Mouse (Mus musculus) embryonic facial prominence, embryonic 12.5 days (tissue): ENCODE data around the gene Ppie. TPM values are rescaled to one million over a fixed set of nuclear protein-coding genes. Genes with fewer than 3 reads are reported as not detected.
A peak's percentile ranks its signal among the peaks of the same experiment; 100 is the strongest.

Source experiments
- ATAC-seq: fragments of 200-750 bp; cut with Nextera tagmentation; 2 replicates; pipeline ENCODE4 v1.8.0; 2017; ENCODE audit not compliant: insufficient number of reproducible peaks, insufficient read depth, low FRiP score, low TSS enrichment
- H3K27ac ChIP-seq: fragments of 300-500 bp; sonication (generic); 2 replicates; pipeline ENCODE4 v1.5.1; 2016; ENCODE audit warnings: mild to moderate bottlenecking
- H3K27me3 ChIP-seq: fragments of 300-500 bp; sonication (generic); 2 replicates; pipeline ENCODE4 v1.6.1; 2016; ENCODE audit warnings: mild to moderate bottlenecking, moderate library complexity
- H3K36me3 ChIP-seq: fragments of 300-500 bp; sonication (generic); 2 replicates; pipeline ENCODE4 v1.6.1; 2016; ENCODE audit warnings: mild to moderate bottlenecking
- H3K4me1 ChIP-seq: fragments of 300-500 bp; sonication (generic); 2 replicates; pipeline ENCODE4 v1.6.1; 2016
- H3K4me2 ChIP-seq: fragments of 300-500 bp; sonication (generic); replicated peaks from 2 replicates; pipeline ENCODE4 v1.6.1; 2016; ENCODE audit warnings: mild to moderate bottlenecking, moderate library complexity
- H3K4me3 ChIP-seq: fragments of 300-500 bp; sonication (generic); 2 replicates; pipeline ENCODE4 v1.5.1; 2016; ENCODE audit warnings: mild to moderate bottlenecking
- H3K9ac ChIP-seq: fragments of 300-500 bp; sonication (generic); 2 replicates; pipeline ENCODE4 v1.6.1; 2016; ENCODE audit warnings: mild to moderate bottlenecking, moderate library complexity
- H3K9me3 ChIP-seq: fragments of 300-500 bp; sonication (generic); 2 replicates; pipeline ENCODE4 v1.6.1; 2016; ENCODE audit warnings: mild to moderate bottlenecking, moderate library complexity
- WGBS: fragments of 180-500 bp; shearing (Covaris S2); methylation state at CpG from one replicate; pipeline ENCODE4 v1.1.7; 2016; 5-methylcytosine and 5-hydroxymethylcytosine counted together
- polyA plus RNA-seq: library from polyadenylated mRNA; unstranded; fragments of >200 nt; fragmentation: Nextera tagmentation; extraction: Ambion mirVana; gene quantifications from 2 replicates; pipeline ENCODE4 v1.2.1, GENCODE M21; 2016

The Ppie gene
- polyA plus RNA-seq, 1 experiment from 2014 or later = 108 TPM

- Histone ChIP-seq H3K9me3 (no peaks in the 10 kb centered on the region), H3K4me3 (no peak overlapping the region), H3K4me2 (no peak overlapping the region), H3K27ac (no peak overlapping the region), H3K4me1 (no peaks in the 10 kb centered on the region), H3K36me3 (no peaks in the 10 kb centered on the region), H3K9ac (no peak overlapping the region), H3K27me3 (no peaks in the 10 kb centered on the region)
- WGBS = 76% methylated on average over 2 of the region's 2 CpGs
- ATAC-seq = no peak
These were observed 54.5 kb downstream of the Ppie start for GRCm38 (mm10) chr4:123085290-123085689.

- H3K4me2 ChIP-seq = no peak overlapping the region
- H3K9me3 ChIP-seq = no peaks in the 10 kb centered on the region
- H3K27me3 ChIP-seq = no peaks in the 10 kb centered on the region
- no peaks in the 10 kb centered on the region for H3K4me1 ChIP-seq
- H3K36me3 ChIP-seq = no peaks in the 10 kb centered on the region
- ATAC-seq = no peak
- H3K27ac ChIP-seq = no peak overlapping the region
- no peak overlapping the region for H3K9ac ChIP-seq
- WGBS = 68% methylated on average over 13 of the region's 13 CpGs
- no peak overlapping the region for H3K4me3 ChIP-seq
These were observed 56.3 kb downstream of the Ppie start for GRCm38 (mm10) chr4:123083323-123083902.

GRCm38 (mm10) chr4:123082283-123083163 lies 57.2 kb downstream of the Ppie start:
- peak; percentile 36; the same call in 1 of the 2 replicates for ATAC-seq
- 70% methylated on average over 20 of the region's 20 CpGs for WGBS
- H3K4me2 ChIP-seq = no peak overlapping the region
- no peaks in the 10 kb centered on the region for H3K4me1 ChIP-seq
- H3K4me3 ChIP-seq = no peak overlapping the region
- no peaks in the 10 kb centered on the region for H3K36me3 ChIP-seq
- H3K27ac ChIP-seq = 0 out of 2 replicates have a peak overlapping the region, but pooled peaks have one; percentile 11
- H3K9me3 ChIP-seq = no peaks in the 10 kb centered on the region
- H3K9ac ChIP-seq = no peak overlapping the region
- H3K27me3 ChIP-seq = no peaks in the 10 kb centered on the region

- ATAC-seq = no peak
- H3K4me3 ChIP-seq = no peak overlapping the region
These were observed 59.0 kb downstream of the Ppie start for GRCm38 (mm10) chr4:123080791-123081190.

GRCm38 (mm10) chr4:123078231-123078630 lies 61.5 kb downstream of the Ppie start:
- WGBS = 76% methylated on average over 4 of the region's 4 CpGs
- no peaks in the 10 kb centered on the region for H3K4me1 ChIP-seq
- no peaks in the 10 kb centered on the region for H3K27me3 ChIP-seq
- H3K4me2 ChIP-seq = no peak overlapping the region
- no peak overlapping the region for H3K9ac ChIP-seq
- H3K4me3 ChIP-seq = no peak overlapping the region
- ATAC-seq = no peak
- H3K27ac ChIP-seq = no peak overlapping the region
- no peaks in the 10 kb centered on the region for H3K36me3 ChIP-seq
- no peaks in the 10 kb centered on the region for H3K9me3 ChIP-seq

More at GRCm38 (mm10) chr4:123080791-123081190, 59.0 kb downstream of the Ppie start:
- Histone ChIP-seq H3K4me1 (no peaks in the 10 kb centered on the region), H3K27ac (no peak overlapping the region), H3K36me3 (no peaks in the 10 kb centered on the region), H3K9me3 (no peaks in the 10 kb centered on the region), H3K9ac (no peak overlapping the region), H3K4me2 (no peak overlapping the region), H3K27me3 (no peaks in the 10 kb centered on the region)
- 44% methylated on average over 13 of the region's 13 CpGs for WGBS

Other genes starting within 250 kb of the Ppie start
- gene Mfsd2a, start 178.8 kb downstream of the Ppie start, polyA plus RNA-seq = 6.6 and 7.0 TPM in 2 replicates
- 46.4 and 51.5 TPM in 2 replicates for gene Mycl, start 144.3 kb downstream of the Ppie start, polyA plus RNA-seq
- gene Trit1, start 123.4 kb downstream of the Ppie start, polyA plus RNA-seq = 21.3 and 23.4 TPM in 2 replicates
- 0.47 and 0.55 TPM in 2 replicates for gene Bmp8b, start 34.8 kb downstream of the Ppie start, polyA plus RNA-seq
- gene Oxct2b, start 23.7 kb downstream of the Ppie start, polyA plus RNA-seq = 0.15 and 0.31 TPM in 2 replicates
- 0.55 and 0.75 TPM in 2 replicates for gene Hpcal4, start 43.3 kb upstream of the Ppie start, polyA plus RNA-seq
- not detected in 2 replicates for gene Nt5c1a, start 61.6 kb upstream of the Ppie start, polyA plus RNA-seq
- gene Heyl, start 93.6 kb upstream of the Ppie start, polyA plus RNA-seq = 7.2 and 7.9 TPM in 2 replicates
- gene Pabpc4, start 122.4 kb upstream of the Ppie start, polyA plus RNA-seq = 39.8 and 44.1 TPM in 2 replicates
- not detected in 2 replicates for gene Oxct2a, start 183.7 kb upstream of the Ppie start, polyA plus RNA-seq
- 0.10 and 0.19 TPM in 2 replicates for gene Bmp8a, start 203.3 kb upstream of the Ppie start, polyA plus RNA-seq